Mouse (Mus musculus): ENCODE results near the gene Scaf4.

Scaf4 gene

GRCm38 (mm10) chr16:90283905-90284891 lies at the start of gene Scaf4:
Scaf4 (minus strand) TSS chr16:90284503.
- peak; percentile 94 for DNase-seq

- DNase-seq: no peak
Measured at GRCm38 (mm10) chr16:90332553-90332952, 48.2 kb upstream of the Scaf4 start.

GRCm38 (mm10) chr16:90330979-90331378 lies 46.7 kb upstream of the Scaf4 start:
- no peak for DNase-seq

GRCm38 (mm10) chr16:90329511-90329910 lies 45.2 kb upstream of the Scaf4 start:
- DNase-seq: no peak

- peak; percentile 99 for DNase-seq
Measured at GRCm38 (mm10) chr16:90322850-90323528, 38.7 kb upstream of the Scaf4 start.

GRCm38 (mm10) chr16:90319321-90319720 lies 35.0 kb upstream of the Scaf4 start:
- no peak for DNase-seq

- DNase-seq: no peak
Measured at GRCm38 (mm10) chr16:90318372-90318926, 34.1 kb upstream of the Scaf4 start.

GRCm38 (mm10) chr16:90317777-90318176 lies 33.5 kb upstream of the Scaf4 start:
- no peak for DNase-seq

- DNase-seq: no peak
Measured at GRCm38 (mm10) chr16:90315881-90316280, 31.6 kb upstream of the Scaf4 start.

GRCm38 (mm10) chr16:90312449-90313082 lies 28.3 kb upstream of the Scaf4 start:
- DNase-seq: peak; percentile 23

GRCm38 (mm10) chr16:90310488-90311135 lies 26.3 kb upstream of the Scaf4 start:
- no peak for DNase-seq

- DNase-seq: no peak
Measured at GRCm38 (mm10) chr16:90309784-90310183, 25.5 kb upstream of the Scaf4 start.

GRCm38 (mm10) chr16:90303988-90304299 lies 19.6 kb upstream of the Scaf4 start:
- DNase-seq: no peak

- DNase-seq: no peak
Measured at GRCm38 (mm10) chr16:90303286-90303987, 19.1 kb upstream of the Scaf4 start.

GRCm38 (mm10) chr16:90301706-90302105 lies 17.4 kb upstream of the Scaf4 start:
- DNase-seq: no peak

- DNase-seq: no peak
Measured at GRCm38 (mm10) chr16:90300896-90301295, 16.6 kb upstream of the Scaf4 start.

- DNase-seq: no peak
Measured at GRCm38 (mm10) chr16:90299591-90299990, 15.3 kb upstream of the Scaf4 start.

GRCm38 (mm10) chr16:90298426-90299300 lies 14.4 kb upstream of the Scaf4 start:
- DNase-seq: no peak

- no peak for DNase-seq
Measured at GRCm38 (mm10) chr16:90297479-90298425, 13.4 kb upstream of the Scaf4 start.

GRCm38 (mm10) chr16:90291675-90292074 lies 7.4 kb upstream of the Scaf4 start:
- no peak for DNase-seq

Data from right cerebral cortex, postnatal 4 days (tissue).